Mouse (Mus musculus) limb, embryonic 10.5 days (tissue): ENCODE results near the gene Zfp423. TPM values are rescaled to one million over a fixed set of nuclear protein-coding genes. Genes with fewer than 3 reads are reported as not detected.
A peak's percentile ranks its signal among the peaks of the same experiment; 100 is the strongest.

Experiments used
- DNase-seq: peaks from one replicate; pipeline ENCODE4 v3.0.0-alpha.2; 2017; ENCODE audit warnings: low spot score
- H3K27ac ChIP-seq: fragments of 300-500 bp; sonication (generic); 2 replicates; pipeline ENCODE4 v1.5.1; 2016; ENCODE audit warnings: mild to moderate bottlenecking
- H3K27me3 ChIP-seq: fragments of 300-500 bp; sonication (generic); 2 replicates; pipeline ENCODE4 v1.6.1; 2016; ENCODE audit warnings: low read depth, mild to moderate bottlenecking; ENCODE audit not compliant: poor library complexity, severe bottlenecking
- H3K36me3 ChIP-seq: fragments of 300-500 bp; sonication (generic); 2 replicates; pipeline ENCODE4 v1.6.1; 2016; ENCODE audit warnings: mild to moderate bottlenecking, moderate library complexity
- H3K4me1 ChIP-seq: fragments of 300-500 bp; sonication (generic); 2 replicates; pipeline ENCODE4 v1.6.1; 2016
- H3K4me3 ChIP-seq: fragments of 300-500 bp; sonication (generic); 2 replicates; pipeline ENCODE4 v1.5.1; 2016; ENCODE audit warnings: mild to moderate bottlenecking, moderate library complexity
- H3K9me3 ChIP-seq: fragments of 300-500 bp; sonication (generic); replicated peaks from 2 replicates; pipeline ENCODE4 v1.6.1; 2016; ENCODE audit warnings: mild to moderate bottlenecking
- WGBS: fragments of 180-500 bp; shearing (Covaris S2); methylation state at CpG from one replicate; pipeline ENCODE4 v1.1.7; 2016; 5-methylcytosine and 5-hydroxymethylcytosine counted together
- polyA plus RNA-seq: library from polyadenylated mRNA; unstranded; fragments of >200 nt; fragmentation: Nextera tagmentation; extraction: Ambion mirVana; gene quantifications from 2 replicates; pipeline ENCODE4 v1.2.1, GENCODE M21; 2016

Gene Zfp423
- polyA plus RNA-seq, 1 experiment from 2014 or later = 29.4 TPM

GRCm38 (mm10) chr8:87918004-87918403 lies 41.4 kb downstream of the Zfp423 start:
- Histone ChIP-seq H3K27ac (peak overlapping the region; percentile 48; the same call in 1 of the 2 replicates), H3K4me1 (peaks cover 74% of the 10 kb centered on the region)
- WGBS = 66% methylated on average over 5 of the region's 5 CpGs

GRCm38 (mm10) chr8:87915763-87916162 lies 43.6 kb downstream of the Zfp423 start:
- no peak for DNase-seq
- Histone ChIP-seq H3K4me3 (no peak overlapping the region), H3K27me3 (no peaks in the 10 kb centered on the region), H3K4me1 (peaks cover 81% of the 10 kb centered on the region), H3K36me3 (no peaks in the 10 kb centered on the region), H3K9me3 (no peaks in the 10 kb centered on the region), H3K27ac (0 out of 2 replicates have a peak overlapping the region, but pooled peaks have one; percentile 7)
- WGBS = 94% methylated on average over 9 of the region's 9 CpGs

More at GRCm38 (mm10) chr8:87918004-87918403, 41.4 kb downstream of the Zfp423 start:
- DNase-seq = no peak
- H3K36me3 ChIP-seq = peaks cover 14% of the 10 kb centered on the region
- no peaks in the 10 kb centered on the region for H3K9me3 ChIP-seq
- H3K4me3 ChIP-seq = no peak overlapping the region
- H3K27me3 ChIP-seq = no peaks in the 10 kb centered on the region

DNA sequence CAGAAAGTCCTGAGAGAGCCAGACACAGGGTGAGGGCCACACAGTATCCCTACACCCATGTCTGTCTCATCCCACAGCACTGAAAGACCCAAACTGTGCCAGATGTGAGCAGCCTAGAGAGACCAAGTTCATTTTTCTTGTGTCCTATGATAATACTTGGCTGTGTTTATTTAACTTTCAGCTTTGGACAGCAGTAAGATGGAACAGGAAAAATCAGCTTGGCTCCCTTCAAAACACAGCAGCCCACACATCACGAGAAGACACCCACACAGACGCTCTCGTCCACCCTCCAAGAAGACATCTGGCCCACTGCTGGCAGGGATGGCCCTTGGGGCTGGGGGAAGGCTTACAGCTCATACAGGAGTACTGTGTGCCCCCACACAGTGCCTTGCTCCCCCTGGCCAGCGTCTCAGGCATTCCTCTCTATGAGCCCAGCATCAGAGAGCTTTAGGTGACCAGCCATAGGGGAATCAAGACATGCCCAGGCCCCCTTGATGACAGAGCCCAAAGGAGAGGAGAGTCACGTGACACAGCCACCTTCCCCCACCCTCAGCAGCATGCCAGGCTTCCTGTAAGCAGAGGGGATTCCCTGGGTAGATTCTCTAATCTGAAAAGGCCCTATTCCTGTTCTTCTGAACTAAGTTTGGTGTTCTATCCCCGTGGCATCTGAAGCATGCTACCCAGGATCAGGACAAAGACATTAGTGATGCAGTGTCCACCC lies 45.0 kb downstream of the Zfp423 start:
- Histone ChIP-seq H3K36me3 (no peaks in the 10 kb centered on the region), H3K9me3 (no peaks in the 10 kb centered on the region), H3K4me1 (peaks cover 86% of the 10 kb centered on the region), H3K4me3 (no peak overlapping the region), H3K27ac (no peak overlapping the region), H3K27me3 (no peaks in the 10 kb centered on the region)
- DNase-seq = no peak
- WGBS = 68% methylated on average over 6 of the region's 6 CpGs

DNA sequence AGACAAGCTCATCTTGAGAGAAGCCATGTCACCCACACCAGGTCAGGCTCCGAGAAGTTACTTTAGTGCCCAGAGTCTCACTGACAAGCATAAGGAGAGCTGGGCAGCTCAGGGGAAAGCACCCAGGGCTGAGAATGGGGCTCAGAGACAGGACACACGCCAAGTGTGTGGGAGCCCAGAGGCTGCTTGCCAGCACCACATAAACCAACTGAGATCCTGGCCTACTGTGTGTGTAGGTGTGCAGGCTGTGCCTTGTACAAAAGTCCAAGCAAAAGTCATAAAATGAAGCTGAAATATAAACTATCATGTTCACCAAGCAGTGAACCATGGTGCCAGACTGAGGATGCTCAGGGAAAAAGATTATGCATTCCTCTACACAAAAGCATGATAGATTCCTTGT lies 50.5 kb downstream of the Zfp423 start:
- Histone ChIP-seq H3K27ac (no peak overlapping the region), H3K27me3 (no peaks in the 10 kb centered on the region), H3K4me3 (no peak overlapping the region), H3K36me3 (peaks cover 8% of the 10 kb centered on the region), H3K4me1 (peaks cover 77% of the 10 kb centered on the region), H3K9me3 (no peaks in the 10 kb centered on the region)
- WGBS = 77% methylated on average over 2 of the region's 2 CpGs
- DNase-seq = no peak

- Histone ChIP-seq H3K9me3 (no peaks in the 10 kb centered on the region), H3K4me1 (peaks cover 51% of the 10 kb centered on the region), H3K36me3 (peaks cover 20% of the 10 kb centered on the region), H3K4me3 (no peak overlapping the region), H3K27me3 (no peaks in the 10 kb centered on the region), H3K27ac (no peak overlapping the region)
- no peak for DNase-seq
- 93% methylated on average over 5 of the region's 5 CpGs for WGBS
Measured at GRCm38 (mm10) chr8:87905404-87905803, 54.0 kb downstream of the Zfp423 start.

DNA sequence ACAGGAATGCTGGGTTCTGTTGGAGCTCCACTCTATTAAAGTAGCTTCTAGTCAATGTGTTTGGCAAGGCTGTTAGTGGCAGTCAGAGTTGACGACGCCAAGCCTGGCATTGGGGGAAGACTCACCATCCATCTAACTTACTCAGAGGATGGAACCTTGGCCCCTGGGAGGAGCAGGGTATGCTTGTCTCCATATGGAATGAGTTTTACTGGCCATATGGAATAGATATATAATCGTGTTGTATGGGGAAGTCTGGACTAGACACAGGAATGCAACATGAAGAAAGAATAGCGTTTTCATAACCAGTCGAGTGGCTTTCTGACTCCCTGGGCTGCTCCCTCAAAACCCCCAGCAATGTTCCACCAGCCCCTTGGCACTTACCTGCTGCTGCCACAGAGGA lies 55.3 kb downstream of the Zfp423 start:
- no peak for DNase-seq
- no peaks in the 10 kb centered on the region for H3K9me3 ChIP-seq
- H3K27me3 ChIP-seq = no peaks in the 10 kb centered on the region
- H3K27ac ChIP-seq = peak overlapping the region; percentile 26; the same call in 1 of the 2 replicates
- WGBS = 74% methylated on average over 5 of the region's 5 CpGs
- H3K36me3 ChIP-seq = peaks cover 20% of the 10 kb centered on the region
- H3K4me1 ChIP-seq = peaks cover 39% of the 10 kb centered on the region
- no peak overlapping the region for H3K4me3 ChIP-seq

- WGBS = 76% methylated on average over 13 of the region's 13 CpGs
- DNase-seq = no peak
- no peaks in the 10 kb centered on the region for H3K9me3 ChIP-seq
- peak overlapping the region; percentile 74 for H3K27ac ChIP-seq
- H3K4me3 ChIP-seq = no peak overlapping the region
- H3K4me1 ChIP-seq = peaks cover 76% of the 10 kb centered on the region
- no peaks in the 10 kb centered on the region for H3K27me3 ChIP-seq
- no peaks in the 10 kb centered on the region for H3K36me3 ChIP-seq
Measured at GRCm38 (mm10) chr8:87895203-87896041, 64.0 kb downstream of the Zfp423 start.

GRCm38 (mm10) chr8:87894287-87894686 lies 65.1 kb downstream of the Zfp423 start:
- no peak for DNase-seq
- H3K9me3 ChIP-seq = no peaks in the 10 kb centered on the region
- no peaks in the 10 kb centered on the region for H3K27me3 ChIP-seq
- WGBS = 56% methylated on average over 8 of the region's 8 CpGs
- no peak overlapping the region for H3K4me3 ChIP-seq
- no peaks in the 10 kb centered on the region for H3K36me3 ChIP-seq
- H3K4me1 ChIP-seq = peaks cover 88% of the 10 kb centered on the region
- peak overlapping the region; percentile 74 for H3K27ac ChIP-seq

DNA sequence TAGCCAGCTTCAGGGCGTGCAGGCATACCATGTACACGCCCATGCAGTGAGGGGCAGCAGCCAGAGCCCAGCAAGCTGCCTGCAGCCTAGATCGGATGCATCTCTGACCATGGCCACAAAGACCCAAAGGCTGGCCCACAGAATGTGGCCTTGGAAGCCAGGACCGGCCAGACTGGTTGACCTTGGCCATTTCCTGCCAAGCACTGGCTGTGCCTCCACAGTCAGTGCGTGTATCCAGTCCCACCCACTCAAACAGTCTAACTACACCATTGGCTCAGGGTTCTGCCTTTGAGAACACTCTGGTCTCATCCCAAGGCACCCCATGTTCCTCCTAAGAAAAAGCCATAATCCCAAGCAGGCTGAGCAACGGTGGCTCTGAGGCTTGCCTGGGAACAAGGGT lies 65.8 kb downstream of the Zfp423 start:
- 70% methylated on average over 6 of the region's 6 CpGs for WGBS
- peaks cover 3% of the 10 kb centered on the region; the same call in 1 of the 2 replicates for H3K36me3 ChIP-seq
- DNase-seq = no peak
- no peak overlapping the region for H3K4me3 ChIP-seq
- H3K27ac ChIP-seq = peak overlapping the region; percentile 89
- H3K27me3 ChIP-seq = no peaks in the 10 kb centered on the region
- no peaks in the 10 kb centered on the region for H3K9me3 ChIP-seq
- peaks cover 94% of the 10 kb centered on the region for H3K4me1 ChIP-seq

- peak overlapping the region; percentile 89 for H3K27ac ChIP-seq
- no peaks in the 10 kb centered on the region for H3K27me3 ChIP-seq
- no peak for DNase-seq
- no peaks in the 10 kb centered on the region for H3K9me3 ChIP-seq
- peaks cover 96% of the 10 kb centered on the region for H3K4me1 ChIP-seq
- no peak overlapping the region for H3K4me3 ChIP-seq
- H3K36me3 ChIP-seq = peaks cover 3% of the 10 kb centered on the region; the same call in 1 of the 2 replicates
- WGBS = 89% methylated on average over 6 of the region's 6 CpGs
Measured at GRCm38 (mm10) chr8:87892891-87893290, 66.5 kb downstream of the Zfp423 start.

DNA sequence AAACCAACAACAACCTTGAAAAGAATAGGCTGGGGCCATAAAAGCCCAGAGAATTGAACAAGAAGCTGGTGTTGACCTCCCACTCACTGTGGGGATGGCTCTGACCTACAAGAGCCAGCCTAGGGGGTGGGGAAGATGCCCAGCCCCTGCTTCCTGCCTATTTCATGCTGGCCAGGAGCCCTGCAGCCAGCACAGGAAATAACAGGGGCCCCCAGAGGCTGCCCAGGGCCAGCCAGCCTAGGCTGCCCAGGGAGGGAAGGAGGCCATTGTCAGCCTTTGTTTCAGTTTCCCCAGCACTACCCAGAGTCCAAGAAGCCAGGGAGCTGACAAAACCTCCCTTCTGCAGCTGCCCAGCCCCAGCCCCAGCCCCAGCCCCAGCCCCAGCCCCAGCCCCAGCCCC lies 67.5 kb downstream of the Zfp423 start:
- Histone ChIP-seq H3K27ac (peak overlapping the region; percentile 89), H3K27me3 (no peaks in the 10 kb centered on the region), H3K36me3 (peaks cover 3% of the 10 kb centered on the region; the same call in 1 of the 2 replicates), H3K4me1 (peaks cover 94% of the 10 kb centered on the region), H3K9me3 (no peaks in the 10 kb centered on the region), H3K4me3 (peak overlapping the region; percentile 19; the same call in 1 of the 2 replicates)
- DNase-seq = no peak

DNA sequence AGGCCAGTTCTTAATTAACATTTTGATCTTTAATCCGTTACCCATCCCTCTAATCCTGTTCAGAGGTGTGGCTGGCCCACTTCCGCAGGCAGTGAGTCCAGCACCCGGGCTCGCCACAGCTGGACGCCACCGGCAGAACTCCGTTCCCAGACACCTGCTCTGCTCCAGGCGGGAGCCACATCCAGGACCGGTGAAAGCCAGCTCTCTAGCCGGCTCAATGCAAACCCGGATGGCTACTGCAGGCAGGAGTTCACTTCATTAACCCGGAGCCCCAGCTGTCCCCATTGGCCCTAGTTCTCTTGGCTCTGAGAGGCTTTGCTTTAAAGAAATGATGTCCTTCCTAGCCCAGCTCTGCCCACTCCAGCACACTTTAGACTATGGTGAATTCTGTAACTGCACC lies 71.4 kb downstream of the Zfp423 start:
- H3K4me1 ChIP-seq = peaks cover 76% of the 10 kb centered on the region
- peaks cover 3% of the 10 kb centered on the region; the same call in 1 of the 2 replicates for H3K36me3 ChIP-seq
- no peaks in the 10 kb centered on the region for H3K9me3 ChIP-seq
- H3K27me3 ChIP-seq = no peaks in the 10 kb centered on the region
- H3K27ac ChIP-seq = no peak overlapping the region
- DNase-seq = no peak
- no peak overlapping the region for H3K4me3 ChIP-seq
- WGBS = 60% methylated on average over 12 of the region's 12 CpGs

DNA sequence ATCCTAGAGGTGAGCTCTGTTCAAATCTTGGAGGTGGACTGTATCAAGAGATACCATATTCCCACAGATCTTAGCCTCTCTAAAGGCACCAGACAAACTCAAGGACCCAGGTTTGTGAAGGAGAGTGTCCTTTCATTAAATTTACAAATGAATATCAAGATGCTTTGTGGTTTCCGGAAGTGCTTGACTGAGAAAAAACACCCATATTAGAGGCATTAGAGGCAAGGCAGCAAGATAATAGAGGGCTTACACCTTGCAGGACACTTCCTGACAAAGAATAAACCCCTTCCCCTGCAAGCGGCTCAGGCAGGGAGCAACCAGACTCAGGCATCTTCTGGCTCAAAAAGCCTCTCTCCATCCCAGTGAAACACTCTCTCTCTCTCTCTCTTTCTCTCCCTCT lies 78.3 kb downstream of the Zfp423 start:
- H3K27ac ChIP-seq = no peak overlapping the region
- no peaks in the 10 kb centered on the region for H3K27me3 ChIP-seq
- DNase-seq = no peak
- WGBS = 78% methylated on average over 2 of the region's 2 CpGs
- H3K36me3 ChIP-seq = peaks cover 10% of the 10 kb centered on the region; the same call in 1 of the 2 replicates
- peaks cover 82% of the 10 kb centered on the region for H3K4me1 ChIP-seq
- H3K9me3 ChIP-seq = no peaks in the 10 kb centered on the region
- H3K4me3 ChIP-seq = no peak overlapping the region
